Mouse (Mus musculus): Measurements from ENCODE around the gene Abcg8.

GRCm38 (mm10) chr17:84657782-84658181, 18.3 kb upstream of the Abcg8 start:
- TF ChIP-seq CTCF (IDR thresholded peaks at IDR 0.05; ENCODE audit: low read depth) (no peak), EP300 (IDR thresholded peaks at IDR 0.05; ENCODE audit: low read depth) (no peak)
